8 mouse cellular contexts compared by ENCODE assay signal in genomic region chr4:63181556-63181955, GRCm38 (mm10). TPM values are rescaled to one million over a fixed set of nuclear protein-coding genes. Genes with fewer than 3 reads are reported as not detected.
DNase-seq lines count a peak whose midpoint lies in the region; ATAC-seq and TF ChIP-seq lines count a peak whose summit lies in the region.

No protein-coding gene starts in this region.

- H3K4me2 ChIP-seq in heart, embryonic 16.5 days (ENCODE audit: low read depth, low read length) = no peak overlapping the region
- no peak overlapping the region for H3K4me2 ChIP-seq in liver, embryonic 12.5 days
- H3K4me2 ChIP-seq in neural tube, embryonic 13.5 days = no peak overlapping the region

- no peaks in the 10 kb centered on the region for H3K9me3 ChIP-seq in heart, embryonic 16.5 days (replicated peaks; ENCODE audit: control insufficient read depth, low read length)
- no peaks in the 10 kb centered on the region for H3K9me3 ChIP-seq in liver, embryonic 12.5 days (replicated peaks)
- no peaks in the 10 kb centered on the region for H3K9me3 ChIP-seq in neural tube, embryonic 13.5 days

- peak; percentile 79 for ATAC-seq in heart, embryonic 16.5 days (replicated peaks; ENCODE audit: extremely low read depth, insufficient read depth, low FRiP score)
- peak; percentile 49; the same call in 1 of the 2 replicates for ATAC-seq in liver, embryonic 12.5 days
- peak; percentile 92 for ATAC-seq in neural tube, embryonic 13.5 days (ENCODE audit: low read depth)

- no peak for TF ChIP-seq POLR2A in thymus, adult 2 months (IDR thresholded peaks at IDR 0.05; ENCODE audit: control insufficient read depth, extremely low read depth, insufficient read depth, low read length, poor library complexity)

- 0 out of 2 replicates have a peak, but pooled peaks cover 3% of the 10 kb centered on the region for H3K4me1 ChIP-seq in thymus, adult 2 months (replicated peaks; ENCODE audit: control insufficient read depth, insufficient read depth, low read length)
- peaks cover 8% of the 10 kb centered on the region for H3K4me1 ChIP-seq in heart, embryonic 16.5 days (ENCODE audit: control insufficient read depth, insufficient read depth, low read length)
- H3K4me1 ChIP-seq in liver, embryonic 12.5 days = no peaks in the 10 kb centered on the region; the same call in 1 of the 2 replicates
- peaks cover 5% of the 10 kb centered on the region; the same call in 1 of the 2 replicates for H3K4me1 ChIP-seq in neural tube, embryonic 13.5 days (replicated peaks)

- H3K27ac ChIP-seq in thymus, adult 2 months (ENCODE audit: control insufficient read depth, insufficient read depth, low read length) = no peak overlapping the region
- H3K27ac ChIP-seq in heart, embryonic 16.5 days (ENCODE audit: low read length) = no peak overlapping the region
- H3K27ac ChIP-seq in liver, embryonic 12.5 days = no peak overlapping the region
- no peak overlapping the region for H3K27ac ChIP-seq in neural tube, embryonic 13.5 days (replicated peaks)

- no peaks in the 10 kb centered on the region for H3K36me3 ChIP-seq in thymus, adult 2 months (ENCODE audit: control insufficient read depth, insufficient read depth, low read length)
- H3K36me3 ChIP-seq in heart, embryonic 16.5 days (ENCODE audit: control insufficient read depth, insufficient read depth) = no peaks in the 10 kb centered on the region
- no peaks in the 10 kb centered on the region for H3K36me3 ChIP-seq in liver, embryonic 12.5 days
- no peaks in the 10 kb centered on the region for H3K36me3 ChIP-seq in neural tube, embryonic 13.5 days

- no peak overlapping the region for H3K4me3 ChIP-seq in thymus, adult 2 months (ENCODE audit: control insufficient read depth, insufficient read depth, low read length)
- no peak overlapping the region for H3K4me3 ChIP-seq in heart, embryonic 16.5 days (ENCODE audit: low read length)
- H3K4me3 ChIP-seq in liver, embryonic 12.5 days = no peak overlapping the region
- no peak overlapping the region for H3K4me3 ChIP-seq in neural tube, embryonic 13.5 days

- peak; percentile 74; the same call in 1 of the 2 replicates for TF ChIP-seq CTCF in thymus, adult 2 months (IDR thresholded peaks at IDR 0.05; ENCODE audit: borderline replicate concordance, control insufficient read depth, extremely low read depth, insufficient read depth, low read length, poor library complexity)

- H3K9ac ChIP-seq in heart, embryonic 16.5 days (ENCODE audit: low read length) = no peak overlapping the region
- no peak overlapping the region for H3K9ac ChIP-seq in liver, embryonic 12.5 days
- H3K9ac ChIP-seq in neural tube, embryonic 13.5 days = no peak overlapping the region

- WGBS in thymus, adult 2 months = 20% methylated on average over 5 of the region's 5 CpGs
- 12% methylated on average over 5 of the region's 5 CpGs for WGBS in heart, embryonic 16.5 days
- 15% methylated on average over 5 of the region's 5 CpGs for WGBS in liver, embryonic 12.5 days (ENCODE audit: insufficient replicate concordance)
- WGBS in neural tube, embryonic 13.5 days = 12% methylated on average over 5 of the region's 5 CpGs

- H3K27me3 ChIP-seq in thymus, adult 2 months (ENCODE audit: control insufficient read depth, insufficient read depth, low read length) = no peaks in the 10 kb centered on the region
- H3K27me3 ChIP-seq in heart, embryonic 16.5 days (ENCODE audit: control insufficient read depth, insufficient read depth, low read length) = no peaks in the 10 kb centered on the region
- H3K27me3 ChIP-seq in liver, embryonic 12.5 days (replicated peaks) = no peaks in the 10 kb centered on the region
- no peaks in the 10 kb centered on the region for H3K27me3 ChIP-seq in neural tube, embryonic 13.5 days

- peak; percentile 50 for DNase-seq in thymus, adult 2 months
- DNase-seq in thymus, adult 18-20 months = no peak
- DNase-seq in embryo, embryonic 9.5 days (ENCODE audit: extremely low spot score) = peak; percentile 64
- DNase-seq in kidney, postnatal 10 days = peak; percentile 87
- peak; percentile 14 for DNase-seq in thymus, postnatal 0 days (ENCODE audit: low spot score)

RNA-seq across cellular contexts. Expression of gene Kif12, which starts 9.6 kb away (rescaled TPM):
- 0.92 and 1.00 TPM in 2 replicates for polyA plus RNA-seq in thymus, adult 2 months (2012; rRNA removed)
- 0.11 and 0.44 TPM in 2 replicates for polyA plus RNA-seq in heart, embryonic 16.5 days (2015; fragmentation: Nextera tagmentation; extraction: Ambion mirVana)
- 7.1 and 7.2 TPM in 2 replicates for polyA plus RNA-seq in liver, embryonic 12.5 days (2016; fragmentation: Nextera tagmentation; extraction: Ambion mirVana)
- not detected in 2 replicates for polyA plus RNA-seq in neural tube, embryonic 13.5 days (2015; fragmentation: Nextera tagmentation; extraction: Ambion mirVana)
- polyA plus RNA-seq in thymus, postnatal 0 days (2015; fragmentation: Nextera tagmentation; extraction: Ambion mirVana) = 0.19 and 0.26 TPM in 2 replicates

RNA-seq across cellular contexts. Expression of gene Ambp, which starts 27.0 kb away (rescaled TPM):
- 0.27 and 2.9 TPM in 2 replicates for polyA plus RNA-seq in thymus, adult 2 months (2012; rRNA removed)
- 1.5 TPM in 2 replicates for polyA plus RNA-seq in heart, embryonic 16.5 days (2015; fragmentation: Nextera tagmentation; extraction: Ambion mirVana)
- polyA plus RNA-seq in liver, embryonic 12.5 days (2016; fragmentation: Nextera tagmentation; extraction: Ambion mirVana) = 586 and 615 TPM in 2 replicates
- 0.23 and 0.66 TPM in 2 replicates for polyA plus RNA-seq in neural tube, embryonic 13.5 days (2015; fragmentation: Nextera tagmentation; extraction: Ambion mirVana)
- 0.31 and 0.85 TPM in 2 replicates for polyA plus RNA-seq in thymus, postnatal 0 days (2015; fragmentation: Nextera tagmentation; extraction: Ambion mirVana)

RNA-seq across cellular contexts. Expression of gene Col27a1, which starts 32.2 kb away (rescaled TPM):
- polyA plus RNA-seq in thymus, adult 2 months (2012; rRNA removed) = 14.1 and 15.5 TPM in 2 replicates
- polyA plus RNA-seq in heart, embryonic 16.5 days (2015; fragmentation: Nextera tagmentation; extraction: Ambion mirVana) = 3.0 and 4.5 TPM in 2 replicates
- 2.3 and 2.7 TPM in 2 replicates for polyA plus RNA-seq in liver, embryonic 12.5 days (2016; fragmentation: Nextera tagmentation; extraction: Ambion mirVana)
- 3.0 and 4.6 TPM in 2 replicates for polyA plus RNA-seq in neural tube, embryonic 13.5 days (2015; fragmentation: Nextera tagmentation; extraction: Ambion mirVana)
- 1.8 and 1.9 TPM in 2 replicates for polyA plus RNA-seq in thymus, postnatal 0 days (2015; fragmentation: Nextera tagmentation; extraction: Ambion mirVana)

Comparison
In these comparisons a context has a peak if more than half of its experiments do, and no peak if none do; other contexts are left out.
1. DNase-seq: peak in thymus, adult 2 months (single experiment), embryo, embryonic 9.5 days (single experiment), kidney, postnatal 10 days (single experiment) and thymus, postnatal 0 days (single experiment); none in thymus, adult 18-20 months (0 of 2).
2. RNA of gene Ambp, which starts 27.0 kb away (polyA plus RNA-seq): 586 to 615 TPM in liver, embryonic 12.5 days; 1.5 TPM in heart, embryonic 16.5 days, 0.23 to 0.66 TPM in neural tube, embryonic 13.5 days, 0.31 to 0.85 TPM in thymus, postnatal 0 days and 0.27 to 2.9 TPM in thymus, adult 2 months; every median in the first group is over 100 times any median in the second.
3. Peak in every context shown above with its lines, with median percentiles within 50 percentile points of each other: ATAC-seq.